Mouse (Mus musculus) forebrain, embryonic 16.5 days (tissue): ENCODE measurements around the gene Zfp710. TPM values are rescaled to one million over a fixed set of nuclear protein-coding genes. Genes with fewer than 3 reads are reported as not detected.

Experiments used
- ATAC-seq: fragments of 200-750 bp; cut with Nextera tagmentation; 2 replicates; pipeline ENCODE4 v1.8.0; 2017; ENCODE audit warnings: mild to moderate bottlenecking, moderate library complexity
- H3K27ac ChIP-seq: fragments of 300-500 bp; sonication (generic); 2 replicates; pipeline ENCODE4 v1.5.1; 2014; ENCODE audit warnings: low read length, control low read depth
- H3K27me3 ChIP-seq: fragments of 300-500 bp; sonication (generic); replicated peaks from 2 replicates; pipeline ENCODE4 v1.6.1; 2014; ENCODE audit warnings: low read length; ENCODE audit not compliant: control insufficient read depth, insufficient read depth
- H3K36me3 ChIP-seq: fragments of 300-500 bp; sonication (generic); 2 replicates; pipeline ENCODE4 v1.6.1; 2014; ENCODE audit not compliant: control insufficient read depth, insufficient read depth
- H3K4me1 ChIP-seq: fragments of 300-500 bp; sonication (generic); replicated peaks from 2 replicates; pipeline ENCODE4 v1.6.1; 2014; ENCODE audit warnings: low read length; ENCODE audit not compliant: control insufficient read depth, insufficient read depth
- H3K4me2 ChIP-seq: fragments of 300-500 bp; sonication (generic); 2 replicates; pipeline ENCODE4 v1.6.1; 2014; ENCODE audit warnings: mild to moderate bottlenecking, low read length, control low read depth
- H3K4me3 ChIP-seq: fragments of 300-500 bp; sonication (generic); replicated peaks from 2 replicates; pipeline ENCODE4 v1.5.1; 2014; ENCODE audit warnings: mild to moderate bottlenecking, low read length, control low read depth
- H3K9ac ChIP-seq: fragments of 300-500 bp; sonication (generic); replicated peaks from 2 replicates; pipeline ENCODE4 v1.6.1; 2014; ENCODE audit warnings: low read depth, low read length, control low read depth
- H3K9me3 ChIP-seq: fragments of 300-500 bp; sonication (generic); 2 replicates; pipeline ENCODE4 v1.6.1; 2016; ENCODE audit warnings: low read length; ENCODE audit not compliant: control insufficient read depth
- WGBS: fragments of 180-500 bp; shearing (Covaris S2); extraction: QIAGEN DNeasy Blood & Tissue Kit; methylation state at CpG from one replicate; pipeline ENCODE4 v1.1.7; 2014; 5-methylcytosine and 5-hydroxymethylcytosine counted together
- polyA plus RNA-seq: library from polyadenylated mRNA; unstranded; fragments of >200 nt; fragmentation: Nextera tagmentation; extraction: Ambion mirVana; gene quantifications from 2 replicates; pipeline ENCODE4 v1.2.1, GENCODE M21; 2015

The Zfp710 gene
- polyA plus RNA-seq, 1 experiment from 2014 or later = 18.7 TPM

- no peak overlapping the region for H3K9ac ChIP-seq
- 52% methylated on average over 10 of the region's 10 CpGs for WGBS
- H3K27ac ChIP-seq = no peak overlapping the region
- H3K4me3 ChIP-seq = no peak overlapping the region
- H3K4me2 ChIP-seq = no peak overlapping the region
- H3K27me3 ChIP-seq = no peaks in the 10 kb centered on the region
- H3K4me1 ChIP-seq = peaks cover 43% of the 10 kb centered on the region
- ATAC-seq = no peak
- no peaks in the 10 kb centered on the region for H3K9me3 ChIP-seq
- H3K36me3 ChIP-seq = no peaks in the 10 kb centered on the region
Observed at GRCm38 (mm10) chr7:80032216-80033052, 7.8 kb downstream of the Zfp710 start.

GRCm38 (mm10) chr7:80033064-80033717 lies 8.6 kb downstream of the Zfp710 start:
- H3K4me3 ChIP-seq = no peak overlapping the region
- no peak overlapping the region for H3K4me2 ChIP-seq
- no peak overlapping the region for H3K27ac ChIP-seq
- no peak overlapping the region for H3K9ac ChIP-seq
- ATAC-seq = no peak
- H3K4me1 ChIP-seq = peaks cover 37% of the 10 kb centered on the region
- WGBS = 89% methylated on average over 9 of the region's 9 CpGs
- H3K27me3 ChIP-seq = no peaks in the 10 kb centered on the region
- H3K9me3 ChIP-seq = no peaks in the 10 kb centered on the region
- H3K36me3 ChIP-seq = no peaks in the 10 kb centered on the region

GRCm38 (mm10) chr7:80033771-80034170 lies 9.2 kb downstream of the Zfp710 start:
- H3K27ac ChIP-seq = no peak overlapping the region
- no peak overlapping the region for H3K4me3 ChIP-seq
- 73% methylated on average over 9 of the region's 9 CpGs for WGBS
- 0 out of 2 replicates have a peak, but pooled peaks cover 2% of the 10 kb centered on the region for H3K36me3 ChIP-seq
- no peak for ATAC-seq
- H3K27me3 ChIP-seq = no peaks in the 10 kb centered on the region
- no peak overlapping the region for H3K4me2 ChIP-seq
- H3K4me1 ChIP-seq = peaks cover 31% of the 10 kb centered on the region
- no peak overlapping the region for H3K9ac ChIP-seq
- no peaks in the 10 kb centered on the region for H3K9me3 ChIP-seq

- no peak for ATAC-seq
- Histone ChIP-seq H3K4me1 (peaks cover 24% of the 10 kb centered on the region), H3K4me2 (no peak overlapping the region), H3K36me3 (0 out of 2 replicates have a peak, but pooled peaks cover 2% of the 10 kb centered on the region), H3K9me3 (no peaks in the 10 kb centered on the region), H3K27me3 (no peaks in the 10 kb centered on the region), H3K27ac (no peak overlapping the region), H3K4me3 (no peak overlapping the region), H3K9ac (no peak overlapping the region)
- 85% methylated on average over 6 of the region's 6 CpGs for WGBS
Observed at GRCm38 (mm10) chr7:80035086-80035485, 10.5 kb downstream of the Zfp710 start.

- WGBS = 82% methylated on average over 4 of the region's 4 CpGs
- no peak overlapping the region for H3K27ac ChIP-seq
- 0 out of 2 replicates have a peak, but pooled peaks cover 2% of the 10 kb centered on the region for H3K36me3 ChIP-seq
- no peak overlapping the region for H3K4me2 ChIP-seq
- no peaks in the 10 kb centered on the region for H3K27me3 ChIP-seq
- H3K4me3 ChIP-seq = no peak overlapping the region
- no peak overlapping the region for H3K9ac ChIP-seq
- ATAC-seq = no peak
- H3K9me3 ChIP-seq = no peaks in the 10 kb centered on the region
- peaks cover 24% of the 10 kb centered on the region for H3K4me1 ChIP-seq
Observed at GRCm38 (mm10) chr7:80035748-80036147, 11.1 kb downstream of the Zfp710 start.

GRCm38 (mm10) chr7:80039699-80040098 lies 15.1 kb downstream of the Zfp710 start:
- Histone ChIP-seq H3K4me2 (no peak overlapping the region), H3K27me3 (no peaks in the 10 kb centered on the region), H3K9me3 (no peaks in the 10 kb centered on the region), H3K9ac (no peak overlapping the region), H3K36me3 (0 out of 2 replicates have a peak, but pooled peaks cover 2% of the 10 kb centered on the region), H3K4me3 (no peak overlapping the region), H3K4me1 (peaks cover 12% of the 10 kb centered on the region), H3K27ac (no peak overlapping the region)
- WGBS = 96% methylated on average over 8 of the region's 8 CpGs
- ATAC-seq = no peak

- Histone ChIP-seq H3K36me3 (no peaks in the 10 kb centered on the region), H3K27me3 (no peaks in the 10 kb centered on the region), H3K27ac (no peak overlapping the region), H3K4me3 (no peak overlapping the region), H3K9me3 (no peaks in the 10 kb centered on the region), H3K4me1 (peaks cover 31% of the 10 kb centered on the region), H3K4me2 (no peak overlapping the region), H3K9ac (no peak overlapping the region)
- ATAC-seq = no peak
- WGBS = 85% methylated on average over 7 of the region's 7 CpGs
Observed at GRCm38 (mm10) chr7:80044170-80044569, 19.6 kb downstream of the Zfp710 start.

- Histone ChIP-seq H3K4me3 (no peak overlapping the region), H3K36me3 (no peaks in the 10 kb centered on the region), H3K27me3 (no peaks in the 10 kb centered on the region), H3K4me1 (peaks cover 35% of the 10 kb centered on the region), H3K9me3 (no peaks in the 10 kb centered on the region), H3K9ac (no peak overlapping the region), H3K4me2 (no peak overlapping the region), H3K27ac (no peak overlapping the region)
- no peak for ATAC-seq
- WGBS = 92% methylated on average over 4 of the region's 4 CpGs
Observed at GRCm38 (mm10) chr7:80047041-80047440, 22.4 kb downstream of the Zfp710 start.

GRCm38 (mm10) chr7:80049746-80050145 lies 25.1 kb downstream of the Zfp710 start:
- H3K27ac ChIP-seq = no peak overlapping the region
- no peak overlapping the region for H3K4me2 ChIP-seq
- no peak overlapping the region for H3K4me3 ChIP-seq
- H3K4me1 ChIP-seq = peaks cover 32% of the 10 kb centered on the region
- no peak for ATAC-seq
- H3K9me3 ChIP-seq = no peaks in the 10 kb centered on the region
- WGBS = 51% methylated on average over 2 of the region's 2 CpGs
- H3K36me3 ChIP-seq = no peaks in the 10 kb centered on the region
- no peak overlapping the region for H3K9ac ChIP-seq
- no peaks in the 10 kb centered on the region for H3K27me3 ChIP-seq
